Mouse (Mus musculus): ENCODE measurements at regions not wholly inside any gene's neighbourhood (a gene's known extent, or its start where the extent isn't known, plus 50 kb on each side); places are given as distances from the start of the nearest gene placed in this dataset.

DNA sequence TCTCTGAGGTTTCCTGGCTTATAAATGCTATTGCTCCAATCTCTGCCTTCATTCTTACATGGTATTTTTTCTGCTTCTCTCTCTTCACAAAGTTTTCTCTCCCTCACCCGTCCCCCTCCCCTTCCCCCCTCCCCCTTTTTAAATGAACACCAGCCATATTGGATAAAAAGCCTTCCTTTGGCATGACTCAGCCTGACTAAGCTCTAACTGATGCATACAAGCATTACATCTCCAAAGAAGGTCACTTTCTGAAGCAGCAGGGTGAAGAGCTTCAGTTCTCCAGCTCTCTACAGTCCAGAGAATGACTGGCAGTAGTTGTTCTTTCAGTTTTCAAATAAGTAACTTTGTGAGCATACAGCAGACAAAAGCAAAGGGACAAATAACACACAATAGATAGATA is 244.4 kb downstream of the Ttc32 start:
- TF ChIP-seq CTCF (IDR thresholded peaks at IDR 0.05; ENCODE audit: low read depth) (no peak), EP300 (optimal IDR thresholded peaks at IDR 0.05) (no peak)
